Mouse (Mus musculus) kidney, embryonic 16.5 days (tissue): ENCODE data around the gene Mog. TPM values are rescaled to one million over a fixed set of nuclear protein-coding genes. Genes with fewer than 3 reads are reported as not detected.
A peak's percentile ranks its signal among the peaks of the same experiment; 100 is the strongest.
"Not testable (repeated sequence)": the region's sequence is repeated elsewhere in the genome, so short reads cannot be mapped to it uniquely, and the experiment has no call there.

ENCODE experiments used
- ATAC-seq: fragments of 200-750 bp; cut with Nextera tagmentation; 2 replicates; pipeline ENCODE4 v1.8.0; 2017; ENCODE audit warnings: moderate TSS enrichment; ENCODE audit not compliant: low FRiP score, low TSS enrichment
- H3K27ac ChIP-seq: fragments of 300-500 bp; sonication (generic); 2 replicates; pipeline ENCODE4 v1.5.1; 2014; ENCODE audit warnings: low read length
- H3K27me3 ChIP-seq: fragments of 300-500 bp; sonication (generic); 2 replicates; pipeline ENCODE4 v1.6.1; 2014; ENCODE audit warnings: low read length, control low read depth, mixed read lengths; ENCODE audit not compliant: insufficient read depth
- H3K36me3 ChIP-seq: fragments of 300-500 bp; sonication (generic); 2 replicates; pipeline ENCODE4 v1.6.1; 2014; ENCODE audit warnings: low read length, control low read depth, mixed read lengths; ENCODE audit not compliant: insufficient read depth
- H3K4me1 ChIP-seq: fragments of 300-500 bp; sonication (generic); 2 replicates; pipeline ENCODE4 v1.6.1; 2014; ENCODE audit warnings: low read length, control low read depth, mixed read lengths; ENCODE audit not compliant: insufficient read depth
- H3K4me2 ChIP-seq: fragments of 300-500 bp; sonication (generic); replicated peaks from 2 replicates; pipeline ENCODE4 v1.6.1; 2014; ENCODE audit warnings: low read depth, low read length
- H3K4me3 ChIP-seq: fragments of 300-500 bp; sonication (generic); 2 replicates; pipeline ENCODE4 v1.5.1; 2014; ENCODE audit warnings: mild to moderate bottlenecking, low read length
- H3K9ac ChIP-seq: fragments of 300-500 bp; sonication (generic); replicated peaks from 2 replicates; pipeline ENCODE4 v1.6.1; 2014; ENCODE audit warnings: low read length
- H3K9me3 ChIP-seq: fragments of 300-500 bp; sonication (generic); 2 replicates; pipeline ENCODE4 v1.6.1; 2016; ENCODE audit warnings: low read length, control low read depth
- WGBS: fragments of 180-500 bp; shearing (Covaris S2); extraction: QIAGEN DNeasy Blood & Tissue Kit; methylation state at CpG from one replicate; pipeline ENCODE4 v1.1.7; 2014; 5-methylcytosine and 5-hydroxymethylcytosine counted together
- polyA plus RNA-seq: library from polyadenylated mRNA; unstranded; fragments of >200 nt; fragmentation: Nextera tagmentation; extraction: Ambion mirVana; gene quantifications from 2 replicates; pipeline ENCODE4 v1.2.1, GENCODE M21; 2015

Gene Mog
- polyA plus RNA-seq, 1 experiment from 2014 or later, result 0.09 TPM

DNA sequence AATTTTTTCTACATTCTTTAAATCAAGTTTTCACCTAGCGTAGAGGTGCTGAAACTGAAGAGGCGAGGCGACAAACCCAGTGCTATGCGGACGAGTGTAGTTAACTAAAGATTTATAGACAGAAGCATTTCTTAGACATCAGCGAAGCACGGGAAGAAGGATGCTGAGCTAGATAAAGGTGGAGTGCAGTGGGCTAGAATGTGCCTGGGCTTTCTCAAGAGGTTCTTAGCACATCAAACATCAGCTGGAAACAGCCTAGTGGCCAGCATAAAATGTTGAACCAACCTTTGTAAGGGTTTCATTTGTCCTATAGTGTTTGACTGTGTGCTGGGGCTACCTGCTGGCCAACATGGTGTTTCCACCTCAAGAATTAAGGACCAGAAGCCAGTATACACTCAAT lies 22.3 kb downstream of the Mog start, which contains the start of gene Zfp57:
Gene Zfp57, plus strand, starts transcription at position 301 of the 400 bp plus-strand sequence.
- no peaks in the 10 kb centered on the region for H3K9me3 ChIP-seq
- H3K27me3 ChIP-seq, result no peaks in the 10 kb centered on the region
- peaks cover 5% of the 10 kb centered on the region; the same call in 1 of the 2 replicates for H3K36me3 ChIP-seq
- WGBS, result 88% methylated on average over 7 of the region's 7 CpGs
- H3K27ac ChIP-seq, result no peak within 1 kb of the TSS
- no peak within 1 kb of the TSS for H3K9ac ChIP-seq
- no peak for ATAC-seq
- H3K4me3 ChIP-seq, result no peak within 1 kb of the TSS
- H3K4me2 ChIP-seq, result peak within 1 kb of the TSS; percentile 76; the same call in 1 of the 2 replicates
- H3K4me1 ChIP-seq, result peaks cover 9% of the 10 kb centered on the region; the same call in 1 of the 2 replicates

DNA sequence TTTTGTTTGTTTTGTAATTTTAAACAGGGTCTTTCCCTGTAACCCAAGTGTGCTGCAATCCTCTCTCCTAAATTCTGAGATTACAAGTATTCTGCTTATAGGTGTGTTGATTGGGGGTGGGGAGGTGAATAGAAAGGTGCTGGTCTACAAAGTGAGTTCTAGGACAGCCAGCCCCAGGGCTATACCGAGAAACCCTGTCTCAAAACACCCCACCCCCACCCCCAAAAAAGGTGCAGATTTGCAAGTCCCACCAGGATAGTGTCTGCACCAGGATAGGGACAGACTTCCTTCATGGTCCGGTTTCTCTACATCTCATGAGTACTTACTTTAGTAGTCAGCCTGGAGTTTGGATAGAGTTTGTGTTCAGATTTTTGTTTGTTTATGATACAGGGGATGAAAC lies 24.7 kb downstream of the Mog start:
- Histone ChIP-seq H3K9me3 (no peaks in the 10 kb centered on the region), H3K27ac (no peak overlapping the region), H3K9ac (no peak overlapping the region), H3K4me3 (no peak overlapping the region), H3K4me1 (peaks cover 5% of the 10 kb centered on the region; the same call in 1 of the 2 replicates), H3K36me3 (no peaks in the 10 kb centered on the region), H3K4me2 (no peak overlapping the region), H3K27me3 (no peaks in the 10 kb centered on the region)
- WGBS, result 72% methylated on average over 2 of the region's 2 CpGs
- no peak for ATAC-seq

DNA sequence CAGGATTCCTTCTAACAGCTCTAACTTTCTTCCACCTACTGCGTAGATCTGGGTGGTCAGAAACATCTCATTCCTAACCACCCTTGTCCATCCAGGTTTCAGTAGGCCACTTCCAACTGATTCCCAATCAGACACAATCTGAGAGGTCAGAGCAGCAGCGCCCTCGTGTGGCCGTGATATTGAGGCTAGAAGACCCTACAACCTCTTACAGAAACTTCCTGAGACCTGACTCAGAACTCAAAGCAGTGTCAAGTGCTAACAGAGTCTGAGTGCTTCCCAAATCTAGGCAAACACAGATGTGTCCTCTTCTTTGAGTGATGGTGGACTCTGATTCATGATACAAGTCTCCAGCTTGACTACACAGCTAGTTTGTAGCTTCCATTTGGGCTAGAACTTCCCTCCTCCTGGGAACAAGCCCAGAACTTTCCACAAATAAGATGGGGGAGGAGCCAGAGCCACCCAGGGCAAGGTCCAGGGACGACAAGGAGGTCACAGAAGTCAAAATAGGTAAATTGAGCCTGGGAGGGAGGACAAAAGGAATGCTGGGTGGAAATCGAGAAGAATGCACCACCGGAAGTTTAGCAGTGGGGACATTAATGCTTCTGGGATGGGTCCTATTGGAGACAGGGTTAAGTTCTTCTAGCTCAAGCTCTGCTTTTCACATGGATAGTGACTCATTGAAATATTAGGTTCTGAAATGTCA lies 26.0 kb downstream of the Mog start:
- no peak overlapping the region for H3K27ac ChIP-seq
- peak; percentile 77; the same call in 1 of the 2 replicates for ATAC-seq
- no peak overlapping the region for H3K9ac ChIP-seq
- H3K4me3 ChIP-seq, result no peak overlapping the region
- WGBS, result 18% methylated on average over 7 of the region's 7 CpGs
- H3K27me3 ChIP-seq, result no peaks in the 10 kb centered on the region
- no peaks in the 10 kb centered on the region for H3K9me3 ChIP-seq
- H3K4me1 ChIP-seq, result no peaks in the 10 kb centered on the region
- H3K4me2 ChIP-seq, result no peak overlapping the region
- H3K36me3 ChIP-seq, result no peaks in the 10 kb centered on the region

DNA sequence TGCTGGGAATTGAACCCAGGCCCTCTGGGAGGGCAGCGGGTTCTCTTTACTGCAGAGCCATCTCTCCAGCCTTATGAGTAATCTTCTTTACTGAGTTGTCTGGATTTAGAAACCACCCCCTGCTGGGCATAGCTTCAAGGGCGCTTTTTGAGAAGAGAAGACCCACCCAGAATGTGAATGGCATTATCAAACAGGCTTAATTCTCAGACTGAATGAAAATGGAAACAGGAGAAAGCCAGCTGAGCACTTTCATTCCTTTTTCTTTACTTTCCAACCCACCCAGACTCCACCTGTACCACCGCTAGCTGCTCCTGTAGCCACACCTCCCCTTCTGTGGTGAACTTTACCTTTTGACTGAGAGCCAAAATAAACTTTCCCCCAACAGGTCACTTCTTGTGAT lies 27.8 kb downstream of the Mog start:
- H3K36me3 ChIP-seq, result no peaks in the 10 kb centered on the region
- 74% methylated on average over 3 of the region's 3 CpGs for WGBS
- no peaks in the 10 kb centered on the region for H3K9me3 ChIP-seq
- no peaks in the 10 kb centered on the region for H3K4me1 ChIP-seq
- no peaks in the 10 kb centered on the region for H3K27me3 ChIP-seq
- no peak overlapping the region for H3K4me2 ChIP-seq
- ATAC-seq, result no peak
- H3K27ac ChIP-seq, result no peak overlapping the region
- no peak overlapping the region for H3K9ac ChIP-seq
- no peak overlapping the region for H3K4me3 ChIP-seq

DNA sequence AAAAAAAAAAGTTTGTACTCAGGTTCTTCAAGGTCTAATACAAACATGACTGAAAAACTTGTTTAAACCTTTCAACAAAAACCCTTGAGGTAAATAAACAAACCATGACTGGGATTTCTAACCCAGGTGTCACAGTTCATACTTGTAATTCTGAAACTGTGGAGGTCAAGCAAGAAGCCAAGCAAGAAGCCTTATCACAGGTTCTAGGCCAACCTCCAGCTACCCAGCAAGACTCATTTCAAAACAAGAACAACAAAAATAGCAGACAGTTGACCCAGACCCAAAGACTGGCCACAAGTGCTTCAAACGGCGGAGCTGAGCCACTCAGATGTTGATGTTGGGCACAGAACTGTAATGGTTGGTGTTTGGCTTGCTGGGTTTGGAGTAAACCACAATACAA lies 28.7 kb downstream of the Mog start:
- no peak overlapping the region for H3K4me2 ChIP-seq
- H3K9me3 ChIP-seq, result no peaks in the 10 kb centered on the region
- H3K4me1 ChIP-seq, result no peaks in the 10 kb centered on the region
- no peaks in the 10 kb centered on the region for H3K36me3 ChIP-seq
- WGBS, result 89% methylated on average over 2 of the region's 2 CpGs
- no peak overlapping the region for H3K4me3 ChIP-seq
- peaks cover 3% of the 10 kb centered on the region for H3K27me3 ChIP-seq
- no peak overlapping the region for H3K27ac ChIP-seq
- H3K9ac ChIP-seq, result no peak overlapping the region
- ATAC-seq, result no peak

DNA sequence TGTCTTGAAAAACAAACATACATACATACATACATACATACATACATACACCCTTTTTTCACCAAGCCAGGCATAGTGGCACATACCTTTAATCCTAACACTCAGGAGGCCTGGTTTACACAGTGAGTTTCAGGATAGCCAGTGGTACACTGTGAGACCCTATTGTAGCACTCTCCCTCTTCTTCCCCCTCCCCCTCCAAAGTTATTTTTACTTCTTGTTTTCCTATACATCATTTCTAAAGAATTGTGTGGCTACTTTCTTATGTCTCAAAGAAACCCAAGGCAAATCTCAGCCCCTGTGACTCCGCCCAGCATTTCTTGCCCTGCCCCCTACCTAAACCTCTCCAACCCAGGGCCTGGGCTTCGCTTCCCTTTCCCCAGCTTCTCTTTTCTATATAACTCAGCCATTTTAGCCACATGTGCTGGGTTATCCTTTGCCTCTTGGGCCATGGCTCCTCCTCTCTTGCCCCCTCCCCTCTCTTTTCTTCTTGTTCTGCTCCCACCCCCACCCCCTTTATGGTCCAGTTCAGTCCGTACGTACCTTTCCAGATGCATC lies 29.4 kb downstream of the Mog start:
- ATAC-seq, result no peak
- Histone ChIP-seq H3K9me3 (no peaks in the 10 kb centered on the region), H3K4me1 (no peaks in the 10 kb centered on the region), H3K36me3 (no peaks in the 10 kb centered on the region), H3K9ac (no peak overlapping the region), H3K4me3 (no peak overlapping the region), H3K4me2 (no peak overlapping the region), H3K27me3 (peaks cover 10% of the 10 kb centered on the region), H3K27ac (no peak overlapping the region)
- WGBS, result 89% methylated on average over 4 of the region's 4 CpGs

DNA sequence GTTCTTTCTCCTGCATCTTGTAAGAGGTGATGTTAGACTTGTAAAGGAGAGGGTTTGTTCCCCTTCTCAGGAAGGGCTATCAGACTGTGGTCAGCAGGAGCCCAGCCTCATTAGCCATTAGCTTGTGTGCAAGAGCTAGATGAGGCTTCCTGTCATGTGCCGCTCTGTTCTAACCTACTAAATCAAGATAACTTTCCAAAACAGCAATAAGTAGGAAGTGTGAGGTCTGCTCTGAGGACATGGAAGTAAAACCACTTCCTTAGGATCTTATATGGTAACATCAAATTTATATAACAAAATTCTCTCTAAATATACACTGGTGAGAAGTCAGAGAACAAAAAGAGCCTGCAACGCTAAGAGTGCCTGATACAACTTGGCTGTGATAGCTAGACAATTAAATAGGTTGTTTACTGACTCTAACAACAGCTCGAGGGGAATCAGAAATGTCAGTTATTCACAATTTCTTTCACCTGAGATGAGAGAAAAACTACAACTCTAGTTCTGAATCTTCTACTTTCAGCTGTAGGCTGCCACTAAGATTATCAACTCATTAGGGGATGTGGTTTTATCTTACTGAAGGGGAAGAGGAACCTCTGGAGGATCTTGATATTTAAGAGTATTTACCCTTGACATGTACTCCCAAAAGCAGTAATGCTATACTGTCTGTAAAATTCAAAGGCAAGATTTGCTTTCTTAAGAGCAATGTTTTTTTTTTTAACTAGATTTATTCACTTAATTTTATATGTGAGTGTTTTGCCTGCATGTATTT lies 30.7 kb downstream of the Mog start:
- Histone ChIP-seq H3K27ac (no peak overlapping the region), H3K9ac (no peak overlapping the region), H3K27me3 (peaks cover 23% of the 10 kb centered on the region), H3K36me3 (no peaks in the 10 kb centered on the region), H3K4me1 (no peaks in the 10 kb centered on the region), H3K4me3 (no peak overlapping the region), H3K4me2 (no peak overlapping the region), H3K9me3 (no peaks in the 10 kb centered on the region)
- WGBS, result 64% methylated on average over 3 of the region's 3 CpGs
- ATAC-seq, result no peak

DNA sequence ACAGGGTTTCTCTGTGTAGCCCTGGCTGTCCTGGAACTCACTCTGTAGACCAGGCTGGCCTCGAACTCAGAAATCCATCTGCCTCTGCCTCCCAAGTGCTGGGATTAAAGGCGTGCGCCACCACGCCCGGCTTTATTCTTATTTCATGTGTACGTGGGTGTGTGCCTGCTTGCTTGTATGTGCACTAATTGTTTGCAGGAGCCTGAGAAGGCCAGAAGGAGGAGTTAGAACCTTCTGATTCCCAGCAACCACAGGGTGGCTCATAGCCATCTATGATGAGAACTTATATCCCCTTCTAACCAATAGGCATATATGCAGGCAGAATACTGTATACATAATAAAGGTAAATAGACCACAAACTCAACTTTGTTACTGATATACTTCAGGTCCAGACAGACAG lies 32.6 kb downstream of the Mog start:
- H3K4me3 ChIP-seq, H3K4me1 ChIP-seq, ATAC-seq, H3K9me3 ChIP-seq, H3K36me3 ChIP-seq, H3K27ac ChIP-seq, H3K4me2 ChIP-seq, H3K9ac ChIP-seq: not testable (repeated sequence)
- H3K27me3 ChIP-seq, result peaks cover 33% of the 10 kb centered on the region
- WGBS, result 97% methylated on average over 6 of the region's 6 CpGs

DNA sequence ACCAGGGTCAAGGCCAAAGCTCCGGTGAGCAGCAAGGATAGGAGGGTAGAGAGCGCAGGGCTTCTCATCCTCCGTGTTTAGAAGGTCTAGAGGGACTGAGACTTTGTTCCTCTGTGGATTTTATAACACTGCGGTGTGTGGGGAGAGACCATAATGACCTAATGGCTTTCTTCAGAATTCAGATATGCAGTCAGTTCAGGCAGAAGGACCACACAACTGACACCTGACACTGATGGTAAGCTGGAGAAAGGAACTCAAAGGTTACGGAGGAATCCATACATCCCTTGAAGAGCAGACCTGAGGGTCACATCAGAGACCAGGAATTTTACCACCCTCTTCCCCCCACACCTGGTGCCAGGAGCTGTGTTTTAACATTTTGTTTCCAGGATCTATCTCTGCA lies 33.8 kb downstream of the Mog start, which contains the start of gene H2-M5:
Gene H2-M5, minus strand, starts transcription at position 101 of the 400 bp plus-strand sequence.
- 15% methylated on average over 5 of the region's 5 CpGs for WGBS
- no peaks in the 10 kb centered on the region for H3K9me3 ChIP-seq

More for the DNA sequence above, 33.8 kb downstream of the Mog start, which contains the start of gene H2-M5:
- Histone ChIP-seq H3K36me3 (no peaks in the 10 kb centered on the region), H3K9ac (no peak within 1 kb of the TSS; the same call in 1 of the 2 replicates), H3K4me1 (no peaks in the 10 kb centered on the region), H3K4me2 (peak within 1 kb of the TSS; percentile 39), H3K27me3 (peaks cover 33% of the 10 kb centered on the region), H3K27ac (no peak within 1 kb of the TSS), H3K4me3 (peak within 1 kb of the TSS; percentile 30)
- no peak for ATAC-seq
